Mouse (Mus musculus) left cerebral cortex, adult 2 months (tissue): ENCODE measurements around the gene Trem3. TPM values are rescaled to one million over a fixed set of nuclear protein-coding genes. Genes with fewer than 3 reads are reported as not detected.

Source experiments
- DNase-seq, 2 experiments: peaks; one replicate each; pipeline ENCODE4 v3.0.0; 2021 to 2022; ENCODE audit warnings: low spot score in 2 of 2, mixed read lengths in 1 of 2; ENCODE audit errors: extremely low spot score in 1 of 2
- H3K27ac ChIP-seq: fragments of 200-600 bp; 2 replicates; pipeline ENCODE4 v1.8.1; 2022
- H3K4me3 ChIP-seq: fragments of 200-600 bp; 2 replicates; pipeline ENCODE4 v1.8.1; 2022
- CTCF ChIP-seq: fragments of 200-600 bp; IDR thresholded peaks from 2 replicates; pipeline ENCODE4 v1.8.1; 2022; ENCODE audit warnings: antibody characterized with exemption, mild to moderate bottlenecking, moderate library complexity
- intact Hi-C: fragments of 180-260 bp; cut with DNase I; formaldehyde crosslinking; loops from one replicate; pipeline ENCODE4 v1.15.1; 2025
- total RNA-seq, 2 experiments: library from RNA; stranded (reverse); gene quantifications; 2 replicates each; pipeline ENCODE4 v1.2.3; 2021

The Trem3 gene
- total RNA-seq, 2 experiments from 2014 or later: 0.36 to 0.72 TPM

DNA sequence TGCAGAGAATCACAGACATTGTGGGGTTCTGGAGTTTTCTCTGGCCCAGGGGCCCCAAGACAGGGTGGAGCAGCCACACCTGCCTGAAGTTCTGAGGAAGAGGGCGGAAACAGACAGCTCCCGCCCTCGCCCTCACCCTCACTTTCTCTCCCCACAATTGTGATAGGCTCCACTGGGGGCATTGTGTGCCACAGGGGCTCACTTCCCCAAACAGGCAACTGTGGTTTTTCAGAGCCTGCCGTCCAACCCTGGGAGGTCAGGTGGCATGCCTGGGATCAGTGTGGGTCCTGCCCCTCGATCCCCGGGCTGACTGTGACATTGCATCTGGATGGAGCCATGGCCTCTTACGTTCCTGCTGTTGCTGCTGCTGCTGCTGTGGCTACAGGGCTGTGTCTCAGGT, 52.6 kb downstream of the Trem3 start:
- no peak for TF ChIP-seq CTCF
- H3K27ac ChIP-seq: no peak overlapping the region
- intact Hi-C loops: no loop called here
- no peak overlapping the region for H3K4me3 ChIP-seq
- no peak for DNase-seq

DNA sequence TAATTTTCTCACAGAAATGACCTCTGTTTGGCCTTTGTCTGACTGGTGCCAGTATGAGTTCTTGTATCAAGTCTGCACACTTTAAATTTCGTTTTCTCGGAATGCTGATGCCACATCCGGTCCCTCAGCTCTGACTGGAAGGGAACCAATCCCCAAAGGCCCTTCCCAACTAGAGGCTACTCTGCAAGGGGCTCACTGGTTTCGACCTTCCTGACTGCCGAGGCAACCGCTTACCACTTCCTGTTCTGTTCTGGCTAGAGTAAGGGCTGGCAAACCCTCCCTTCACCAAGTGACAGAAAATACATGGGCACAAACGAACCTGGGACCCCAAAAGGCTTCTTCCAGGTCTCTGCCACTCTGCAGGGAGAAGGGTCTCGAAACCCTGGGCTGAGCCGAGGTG, 53.3 kb downstream of the Trem3 start:
- intact Hi-C loops: no loop called here

DNA sequence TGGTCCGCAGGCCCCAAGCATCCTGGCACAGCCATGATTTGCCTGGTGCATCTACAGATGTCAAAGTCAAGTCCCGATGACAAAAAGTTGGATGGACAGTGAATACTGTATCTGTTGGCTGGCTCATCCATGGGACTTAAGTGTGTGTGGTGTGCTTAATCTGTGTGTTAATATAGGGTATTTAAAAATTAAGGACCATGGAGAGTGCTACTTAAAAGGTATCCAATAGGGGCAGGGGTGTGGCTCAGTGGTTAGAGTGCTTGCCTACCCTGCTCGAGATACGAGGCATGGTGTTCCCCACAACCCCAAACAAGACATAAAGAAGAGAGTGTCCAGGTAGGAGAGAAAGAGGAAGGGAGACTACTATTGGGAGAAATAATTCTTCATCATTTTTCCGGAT, 54.2 kb downstream of the Trem3 start:
- no peak for DNase-seq
- intact Hi-C loops: no loop called here

More for the DNA sequence above, 53.3 kb downstream of the Trem3 start:
- no peak for DNase-seq
- no peak for TF ChIP-seq CTCF
- no peak overlapping the region for H3K4me3 ChIP-seq
- H3K27ac ChIP-seq: no peak overlapping the region

More for the DNA sequence above, 54.2 kb downstream of the Trem3 start:
- Histone ChIP-seq H3K4me3 (no peak overlapping the region), H3K27ac (no peak overlapping the region)
- TF ChIP-seq CTCF: no peak

Other genes starting within 250 kb of the Trem3 start
- gene 1700122O11Rik, start 209.5 kb upstream of the Trem3 start, total RNA-seq: not detected
- gene 1700067P10Rik, start 158.5 kb upstream of the Trem3 start, total RNA-seq: not detected
- gene 9830107B12Rik, start 101.5 kb upstream of the Trem3 start, total RNA-seq: not detected
- gene A530064D06Rik, start 80.5 kb upstream of the Trem3 start, total RNA-seq: not detected
- gene Trem1, start 15.0 kb upstream of the Trem3 start, total RNA-seq: not detected
- gene Treml4, start 16.5 kb downstream of the Trem3 start, total RNA-seq: under 1 TPM in 1 of 2 experiments, not detected in 1; 0.34 TPM
- gene Treml2, start 51.7 kb downstream of the Trem3 start, total RNA-seq: under 1 TPM; 0.18 to 0.49 TPM
- under 1 TPM in 1 of 2 experiments, not detected in 1; 0.48 TPM for gene B430306N03Rik, start 68.4 kb downstream of the Trem3 start, total RNA-seq
- 10 to 100 TPM in 1 of 2 experiments, 1 to 10 TPM in 1; 8.3 to 11.0 TPM for gene Trem2, start 98.6 kb downstream of the Trem3 start, total RNA-seq
- gene Treml1, start 112.1 kb downstream of the Trem3 start, total RNA-seq: under 1 TPM; 0.42 to 0.43 TPM
- 10 to 100 TPM; 24.3 to 24.9 TPM for gene Nfya, start 162.1 kb downstream of the Trem3 start, total RNA-seq
- 10 to 100 TPM; 10.0 to 10.4 TPM for gene Oard1, start 162.2 kb downstream of the Trem3 start, total RNA-seq
- not detected for gene Apobec2, start 185.2 kb downstream of the Trem3 start, total RNA-seq
- gene Tspo2, start 203.7 kb downstream of the Trem3 start, total RNA-seq: not detected
- under 1 TPM in 1 of 2 experiments, not detected in 1; 0.30 TPM for gene Unc5cl, start 207.1 kb downstream of the Trem3 start, total RNA-seq